Mouse (Mus musculus) frontal cortex, postnatal 25 days (tissue): ENCODE data around the gene Eid2.

Source experiments
- DNase-seq, 2 experiments: peaks; one replicate each; pipeline ENCODE4 v3.0.0; 2022; ENCODE audit warnings: low spot score in 2 of 2

Eid2 gene

DNA sequence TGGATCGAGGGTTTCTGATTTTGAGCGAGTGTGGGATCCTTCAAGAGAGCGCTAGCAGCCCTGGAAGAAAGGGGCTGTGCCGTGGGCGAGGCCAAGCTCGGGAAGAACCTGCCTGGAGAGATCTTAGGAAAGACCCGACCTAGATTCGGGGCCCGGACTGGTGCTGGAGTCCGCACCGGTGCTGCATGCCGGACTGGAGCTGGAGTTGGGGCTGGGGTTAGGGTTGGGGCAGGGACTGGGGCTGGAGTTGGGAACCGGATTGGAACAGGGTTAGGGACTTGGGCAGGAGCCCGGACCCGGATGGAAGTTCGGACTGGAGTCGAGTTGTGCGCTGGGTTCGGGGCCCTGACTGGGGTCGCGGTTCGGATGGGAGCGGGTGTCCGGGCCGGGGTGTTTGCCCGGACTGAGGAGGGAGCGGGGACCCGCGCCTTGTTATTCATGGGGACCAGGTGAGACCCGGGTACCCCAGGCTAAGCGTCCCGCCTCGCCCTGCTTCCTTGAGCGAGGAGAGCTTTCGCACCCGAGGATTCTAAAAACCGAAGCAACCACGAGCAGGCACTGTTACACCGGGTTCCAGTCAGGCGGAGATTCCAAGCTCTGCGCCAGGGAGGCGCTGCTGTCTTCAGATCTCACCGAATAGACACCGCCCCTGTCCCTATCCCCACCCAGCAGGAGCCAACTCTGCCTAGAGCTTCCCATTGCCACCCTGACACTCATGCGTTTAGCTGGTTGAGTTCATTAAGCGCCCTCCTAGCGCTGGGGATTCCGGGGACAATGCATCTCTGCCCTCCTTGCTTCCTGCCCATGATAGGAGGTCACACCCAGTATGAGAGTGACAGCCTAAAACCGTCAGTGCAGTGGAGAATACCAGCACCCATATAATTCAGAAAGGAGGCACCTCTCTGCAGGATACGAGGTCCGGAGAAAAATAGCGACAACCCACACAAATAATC is 23.2 kb downstream of the Eid2 start, which contains the start of gene Selenov:
Gene Selenov (minus strand): TSS at position 549 of the 953 bp plus-strand sequence.
- DNase-seq = no peak

DNA sequence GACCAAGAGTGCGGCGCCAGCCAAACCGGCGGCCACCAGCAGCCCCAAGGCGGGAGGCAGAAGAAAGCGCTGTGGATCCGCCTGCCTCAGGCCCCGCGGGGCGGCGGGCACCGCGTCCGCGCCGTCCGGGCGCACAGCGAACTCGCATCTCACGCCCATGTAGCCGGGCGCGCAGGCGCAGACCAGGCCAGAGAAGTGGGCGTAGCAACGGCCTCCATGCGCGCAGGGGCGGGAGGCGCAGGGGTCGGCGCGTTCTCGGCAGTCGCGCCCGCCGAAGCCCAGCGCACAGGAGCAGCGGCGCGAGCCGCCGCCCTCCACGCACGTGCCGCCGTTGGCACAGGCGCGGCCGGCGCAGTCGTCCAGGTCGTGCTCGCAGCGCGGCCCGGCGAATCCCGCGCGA is 26.8 kb downstream of the Eid2 start:
- peak; percentile 38 to 60 for DNase-seq

DNA sequence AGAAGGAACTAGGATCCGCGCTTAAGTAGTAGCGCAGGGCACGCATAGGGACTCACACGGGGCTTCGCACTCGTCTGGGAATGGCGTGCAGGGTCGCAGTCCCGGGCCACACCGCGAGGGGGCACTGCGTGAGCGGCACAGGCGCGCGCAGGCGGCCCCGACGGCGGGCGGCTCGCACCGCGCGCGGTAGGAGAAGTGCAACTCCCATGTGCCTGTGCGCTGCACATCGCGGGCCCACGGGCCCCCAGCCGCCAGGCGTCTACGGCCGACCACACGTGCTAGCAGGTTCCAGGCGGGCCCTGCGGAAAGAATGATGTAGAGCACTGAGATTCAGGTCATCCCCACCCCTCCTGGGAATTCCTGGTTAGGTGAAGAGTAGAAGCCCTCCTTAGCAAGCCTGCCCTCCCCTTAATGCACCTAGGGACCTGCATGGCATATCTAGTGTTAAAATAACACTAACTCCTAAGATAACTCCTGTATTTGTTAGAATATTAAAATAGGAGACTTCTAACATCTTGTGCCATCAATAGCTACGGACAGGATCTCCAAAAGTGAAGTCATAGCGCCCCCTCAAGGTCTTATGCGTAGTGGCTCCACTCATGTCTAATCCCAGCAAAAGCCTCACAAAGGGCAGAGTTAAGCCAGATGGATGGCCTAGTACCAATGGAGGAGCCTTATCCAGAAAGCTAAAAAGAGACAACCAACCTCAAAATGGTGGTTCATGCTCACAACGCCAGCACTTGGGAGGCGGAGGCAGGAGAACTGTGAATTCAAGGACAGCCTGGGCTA is 31.4 kb downstream of the Eid2 start:
- DNase-seq = no peak

DNA sequence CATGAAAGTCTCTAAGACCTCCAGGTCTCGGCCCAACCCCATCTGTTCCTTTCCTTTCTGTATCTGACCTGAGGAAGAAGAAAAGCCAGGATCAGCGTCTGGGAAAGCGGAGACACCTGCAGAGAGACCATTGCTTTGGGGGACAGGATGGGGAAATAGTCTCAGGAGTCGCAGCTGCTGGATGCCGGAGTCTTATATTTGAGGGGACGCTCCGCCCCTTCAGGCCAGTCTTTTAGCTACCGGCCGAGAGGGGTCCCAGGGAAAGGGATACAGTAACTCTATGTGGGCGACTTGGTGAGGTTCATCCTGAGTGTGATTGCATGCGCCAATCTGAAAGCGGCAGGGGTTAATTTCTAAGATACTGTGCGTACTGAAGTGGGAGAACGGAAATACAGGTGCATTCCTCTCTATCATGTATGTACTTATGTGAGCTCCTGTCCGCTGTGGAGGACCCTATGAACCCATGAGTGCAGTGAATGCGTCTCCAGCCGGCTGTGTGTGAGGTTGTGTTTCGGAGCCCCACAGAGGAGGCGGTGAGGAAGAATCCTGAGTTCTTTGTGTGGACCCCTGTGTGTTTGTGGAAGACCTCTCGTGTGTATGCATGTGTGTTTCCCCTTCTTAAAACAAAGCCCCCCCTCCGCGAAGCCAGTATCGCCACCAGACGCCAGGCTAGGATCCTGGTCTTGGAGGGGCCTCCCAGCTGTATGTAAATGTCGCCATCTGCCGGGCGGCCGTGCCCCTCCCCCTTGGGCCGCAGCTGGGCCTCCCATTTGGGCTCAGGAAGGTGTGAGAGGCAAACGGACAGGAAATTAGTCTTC is 34.1 kb downstream of the Eid2 start, which contains the start of gene Dll3:
Gene Dll3 (minus strand): TSS at position 623 of the 818 bp plus-strand sequence.
- DNase-seq = no peak

- DNase-seq = no peak
Observed at GRCm38 (mm10) chr7:28305641-28306040, 38.0 kb downstream of the Eid2 start.

DNA sequence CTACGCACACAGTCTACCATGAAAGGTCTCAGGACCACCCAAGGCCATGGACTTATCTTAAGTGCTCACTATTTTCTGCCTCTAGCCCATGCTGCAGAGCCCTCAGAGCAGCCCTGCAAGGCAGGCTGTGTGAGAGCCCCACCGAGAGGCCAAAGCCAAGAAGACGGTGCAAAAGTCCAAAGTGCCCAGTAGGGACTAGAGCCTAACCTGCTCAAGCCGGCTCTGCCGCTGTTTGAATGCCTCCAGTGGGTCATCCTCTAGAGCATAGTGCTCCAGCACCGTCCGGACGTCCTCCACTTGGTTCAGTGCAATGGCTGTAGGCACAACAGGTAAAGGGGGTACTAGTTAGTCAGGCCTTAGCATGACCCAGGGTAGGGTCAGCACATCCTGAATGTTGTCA is 38.5 kb downstream of the Eid2 start:
- DNase-seq = no peak

GRCm38 (mm10) chr7:28309737-28310136 is 42.1 kb downstream of the Eid2 start:
- no peak for DNase-seq

GRCm38 (mm10) chr7:28311151-28311925 is 43.7 kb downstream of the Eid2 start:
- DNase-seq = no peak

GRCm38 (mm10) chr7:28311926-28312543 is 44.4 kb downstream of the Eid2 start, which contains the start of gene Timm50:
TSS of gene Timm50 (minus strand) at chr7:28312072.
- peak; percentile 95 to 99 for DNase-seq

DNA sequence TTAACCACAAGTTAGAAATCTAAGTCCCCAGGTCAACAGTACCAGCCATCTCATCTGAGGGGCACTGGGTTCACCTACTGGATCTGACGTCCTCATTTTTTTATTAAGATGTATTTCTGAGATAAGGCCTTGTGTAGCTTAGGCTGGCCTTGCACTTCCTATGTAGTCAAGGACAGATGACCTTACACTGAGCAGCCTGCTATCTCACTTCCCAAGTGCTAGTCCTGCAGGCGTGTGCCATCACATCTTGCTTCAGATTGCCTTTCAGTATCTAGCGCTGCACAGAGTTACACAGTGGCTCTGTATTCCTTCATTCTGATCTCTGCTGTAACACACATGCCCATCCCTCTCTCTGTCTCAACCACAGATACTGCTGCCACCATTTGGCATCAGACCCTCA is 50.4 kb downstream of the Eid2 start:
- DNase-seq = no peak

GRCm38 (mm10) chr7:28318714-28319113 is 51.0 kb downstream of the Eid2 start:
- DNase-seq = no peak
